Mouse (Mus musculus) B cell, adult 2 months (primary cell): ENCODE results near the gene Tbc1d16.

Source experiments
- DNase-seq, 2 experiments: peaks; one replicate each; pipeline ENCODE4 v3.0.0; 2022

The Tbc1d16 gene

GRCm38 (mm10) chr11:119235596-119235995 is 7.3 kb upstream of the Tbc1d16 start:
- peak; percentile 83 to 86 for DNase-seq

DNA sequence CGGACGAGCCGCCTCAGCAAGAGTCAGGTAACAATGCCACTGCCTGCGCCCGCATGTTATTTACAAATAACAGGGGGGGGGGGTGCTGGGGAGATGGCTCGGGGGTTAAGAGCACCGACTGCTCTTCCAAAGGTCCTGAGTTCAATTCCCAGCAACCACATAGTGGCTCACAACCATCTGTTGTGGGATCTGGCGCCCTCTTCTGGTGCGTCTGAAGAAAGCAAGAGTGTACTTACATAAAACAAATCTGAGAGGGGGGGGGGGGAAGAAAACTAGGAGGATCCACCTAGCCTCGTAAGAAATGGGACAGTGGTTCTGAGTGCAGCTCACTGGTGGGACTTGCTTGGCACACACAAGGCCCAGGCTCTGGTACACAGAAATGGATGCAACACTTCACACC is 6.5 kb upstream of the Tbc1d16 start:
- DNase-seq, result peak; percentile 37

GRCm38 (mm10) chr11:119228846-119229626 is 737 bp upstream of the Tbc1d16 start:
- peak; percentile 90 to 91 for DNase-seq

- DNase-seq, result no peak
Measured at GRCm38 (mm10) chr11:119227591-119227990, 708 bp downstream of the Tbc1d16 start.

- DNase-seq, result no peak
Measured at GRCm38 (mm10) chr11:119225634-119226033, 2.7 kb downstream of the Tbc1d16 start.

DNA sequence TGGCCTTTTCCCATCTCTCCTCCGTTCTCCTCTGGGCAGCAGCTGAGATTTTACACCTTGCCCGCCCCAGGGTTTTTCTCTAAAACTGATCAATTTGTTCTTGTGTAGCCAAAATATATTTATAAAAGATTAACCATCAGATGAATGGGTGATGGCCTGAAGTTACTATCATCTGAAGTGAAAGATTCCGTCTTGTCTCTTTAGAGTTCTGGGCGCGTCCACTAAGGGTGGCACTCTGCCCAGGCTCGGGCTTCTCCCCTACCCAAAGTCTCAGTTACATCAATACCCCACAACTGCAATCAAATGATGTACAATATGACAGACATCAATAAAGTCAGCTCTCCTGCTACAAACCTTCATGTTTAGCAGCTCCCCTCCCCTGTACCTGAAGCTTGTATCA is 3.4 kb downstream of the Tbc1d16 start:
- DNase-seq, result no peak

- DNase-seq, result no peak
Measured at GRCm38 (mm10) chr11:119223124-119223890, 5.0 kb downstream of the Tbc1d16 start.

GRCm38 (mm10) chr11:119221812-119222510 is 6.3 kb downstream of the Tbc1d16 start:
- no peak for DNase-seq

DNA sequence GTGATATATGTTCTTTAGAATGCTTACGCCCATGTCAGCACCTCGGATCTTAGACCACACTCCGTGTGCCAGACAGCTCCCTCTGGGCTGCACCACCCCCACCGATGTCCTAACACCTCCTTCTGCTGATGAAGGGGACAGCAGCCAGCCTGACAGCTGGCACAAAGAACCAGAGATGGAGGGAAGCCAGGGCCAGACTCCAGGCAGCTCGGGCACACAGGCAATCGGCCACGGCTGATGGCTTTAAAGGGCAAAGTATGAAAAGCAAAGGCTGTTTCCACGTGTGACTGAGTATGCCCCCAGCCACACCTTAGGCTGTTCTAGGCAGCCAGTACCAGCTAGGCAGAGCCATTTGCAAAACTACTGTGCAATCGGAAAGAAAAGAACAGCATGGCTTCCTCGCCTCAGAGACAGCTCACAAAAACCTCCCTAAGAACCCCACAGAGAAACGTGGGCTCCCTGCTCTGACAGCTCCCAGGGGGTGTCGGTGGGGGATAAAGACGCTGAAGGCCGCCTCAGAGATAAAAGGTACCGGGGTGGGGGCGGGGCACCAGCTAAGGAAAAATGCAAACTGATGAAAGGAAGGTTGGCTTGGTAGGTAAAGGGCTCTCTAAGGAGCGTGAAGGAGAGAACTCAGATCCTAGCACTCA is 8.4 kb downstream of the Tbc1d16 start:
- no peak for DNase-seq

GRCm38 (mm10) chr11:119217861-119218260 is 10.4 kb downstream of the Tbc1d16 start:
- no peak for DNase-seq

- no peak for DNase-seq
Measured at GRCm38 (mm10) chr11:119215905-119216507, 12.3 kb downstream of the Tbc1d16 start.

DNA sequence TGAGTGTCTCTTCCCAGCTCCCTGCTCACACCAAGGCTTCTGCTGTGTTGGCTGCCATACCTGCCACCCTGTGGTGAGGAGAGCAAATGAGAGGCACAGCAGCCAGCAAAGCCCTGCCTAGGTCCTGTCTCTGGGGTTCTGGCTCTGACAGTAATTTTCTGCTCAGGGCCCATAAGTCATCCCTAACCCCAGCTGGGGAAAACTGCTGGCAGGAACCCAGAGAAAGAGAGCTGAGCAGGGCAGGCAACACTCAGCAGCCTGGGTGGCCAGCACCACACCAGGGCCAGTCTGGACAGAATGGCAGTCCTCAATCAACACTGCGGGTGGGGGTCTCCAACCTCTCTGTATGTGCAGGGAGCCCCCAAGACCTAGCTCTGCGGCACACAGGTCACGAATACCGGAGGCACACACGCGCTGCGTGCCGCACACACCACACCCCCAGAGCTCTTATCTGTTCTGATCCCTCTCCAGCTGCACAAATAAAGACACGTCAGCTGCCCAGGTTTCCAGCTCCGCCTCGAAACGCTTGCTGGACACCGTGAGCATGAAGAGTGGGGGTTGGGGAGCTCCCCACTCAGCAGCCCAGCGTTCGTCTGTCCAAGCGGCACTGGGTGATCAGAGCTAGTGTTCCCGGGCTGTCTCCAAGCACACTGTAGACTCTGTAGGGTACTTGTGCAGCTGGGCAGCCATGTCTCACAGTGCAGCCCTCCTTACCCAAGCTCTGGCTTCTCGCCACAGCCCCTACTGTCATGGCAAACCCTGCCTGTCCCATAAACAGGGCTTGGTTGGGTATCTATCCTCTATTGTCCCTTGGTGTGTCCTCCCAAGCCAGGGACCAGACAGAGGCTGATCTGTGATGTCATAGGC is 13.0 kb downstream of the Tbc1d16 start:
- no peak for DNase-seq

GRCm38 (mm10) chr11:119213166-119213885 is 15.0 kb downstream of the Tbc1d16 start:
- DNase-seq, result no peak

DNA sequence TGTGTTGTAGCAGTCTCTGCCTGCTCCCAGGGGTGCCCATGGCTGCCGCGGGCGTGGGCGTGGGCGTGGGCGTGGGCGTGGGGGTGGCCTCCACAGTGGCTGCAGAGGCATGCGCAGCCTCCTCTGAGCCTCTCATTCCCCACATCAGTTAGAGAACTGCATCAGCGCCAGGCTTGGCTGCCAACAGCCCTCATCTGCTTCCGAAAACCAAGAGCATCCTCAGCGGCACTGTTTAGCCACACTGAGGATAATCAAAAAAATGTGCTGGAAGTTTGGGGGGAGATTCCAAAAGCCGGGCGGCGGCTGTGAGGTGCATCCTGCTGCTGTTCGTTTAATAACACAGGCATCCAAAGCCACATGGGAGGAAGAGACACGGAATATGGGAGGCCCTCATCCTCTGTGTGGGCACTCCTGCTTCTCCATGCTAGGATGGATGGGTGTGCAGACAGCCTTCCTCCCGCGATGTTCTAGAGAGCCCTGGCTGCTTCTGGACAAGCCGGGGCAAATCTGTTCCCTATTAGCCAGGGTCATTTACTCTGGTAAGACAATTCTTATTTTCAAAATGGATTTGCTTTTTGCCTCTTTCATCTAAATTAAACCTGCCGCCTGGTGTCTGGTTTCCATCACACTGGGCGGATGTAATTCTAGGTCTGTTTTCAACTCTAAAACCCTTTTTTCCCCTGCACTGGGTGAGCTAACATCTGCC is 16.5 kb downstream of the Tbc1d16 start:
- no peak for DNase-seq

DNA sequence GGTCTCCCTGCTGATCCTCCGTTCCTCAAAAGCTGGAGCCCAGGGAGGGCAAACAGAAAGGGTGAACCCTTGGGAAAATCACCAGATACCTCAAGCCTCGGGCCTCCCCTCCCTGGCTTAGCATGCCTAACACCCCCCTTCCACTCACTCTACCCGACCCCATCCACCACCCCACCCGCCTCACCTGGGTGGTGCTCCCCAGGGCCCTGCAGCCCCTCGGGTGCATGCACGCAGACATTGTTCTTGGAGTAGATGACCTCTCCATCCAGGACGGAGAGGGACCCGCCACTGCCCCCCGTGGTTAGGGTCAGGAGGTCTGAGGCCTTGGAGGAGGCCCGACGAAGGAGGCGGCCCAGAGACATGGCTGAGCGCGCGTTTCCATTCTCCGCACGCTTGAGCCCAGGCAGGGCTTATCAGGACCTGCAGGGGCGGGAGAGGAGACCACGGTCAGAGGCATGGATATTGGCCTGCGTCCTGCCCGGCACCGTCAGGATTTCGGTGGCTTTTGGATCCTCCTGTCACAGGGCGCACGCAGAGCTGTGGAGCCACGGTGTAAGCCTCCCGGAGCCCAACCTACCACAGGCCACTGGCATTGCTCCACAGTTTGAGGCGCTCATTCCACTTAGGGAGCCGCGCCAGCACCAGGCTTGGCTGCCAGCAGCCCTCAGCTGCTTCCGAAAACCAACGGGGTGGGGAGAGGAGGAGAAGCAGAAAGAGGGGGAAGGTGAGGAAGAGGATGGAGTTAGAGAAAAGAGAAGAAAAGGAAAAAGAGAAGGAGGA is 17.8 kb downstream of the Tbc1d16 start:
- DNase-seq, result no peak

- DNase-seq, result no peak
Measured at GRCm38 (mm10) chr11:119209371-119210025, 18.8 kb downstream of the Tbc1d16 start.

GRCm38 (mm10) chr11:119208870-119209370 is 19.4 kb downstream of the Tbc1d16 start:
- DNase-seq, result no peak

- DNase-seq, result no peak
Measured at GRCm38 (mm10) chr11:119207986-119208385, 20.3 kb downstream of the Tbc1d16 start.

GRCm38 (mm10) chr11:119206562-119206961 is 21.7 kb downstream of the Tbc1d16 start:
- DNase-seq, result peak; percentile 72 to 74
